Mouse (Mus musculus) heart, adult 2 months (tissue): ENCODE results near the gene Ganab. TPM values are rescaled to one million over a fixed set of nuclear protein-coding genes. Genes with fewer than 3 reads are reported as not detected.
A peak's percentile ranks its signal among the peaks of the same experiment; 100 is the strongest.

Source experiments
- DNase-seq, 2 experiments: peaks; one replicate each; pipeline ENCODE4 v3.0.0; 2021
- H3K27ac ChIP-seq: fragments of 200-600 bp; 2 replicates; pipeline ENCODE4 v1.8.1; 2022
- H3K27me3 ChIP-seq: fragments of 200-500 bp; 2 replicates; pipeline ENCODE4 v1.6.1; 2012; ENCODE audit warnings: mild to moderate bottlenecking, low read length, inconsistent platforms, mixed read lengths; ENCODE audit not compliant: control insufficient read depth, insufficient read depth
- H3K36me3 ChIP-seq: fragments of 200-500 bp; 2 replicates; pipeline ENCODE4 v1.6.1; 2012; ENCODE audit warnings: low read length, inconsistent platforms; ENCODE audit not compliant: control insufficient read depth, insufficient read depth
- H3K4me1 ChIP-seq: fragments of 200-500 bp; 2 replicates; pipeline ENCODE4 v1.6.1; 2011; ENCODE audit warnings: low read length; ENCODE audit not compliant: control insufficient read depth, insufficient read depth
- H3K4me3 ChIP-seq: fragments of 200-600 bp; 2 replicates; pipeline ENCODE4 v1.8.1; 2022
- H3K79me2 ChIP-seq: fragments of 200-500 bp; replicated peaks from 2 replicates; pipeline ENCODE4 v1.6.1; 2012; ENCODE audit warnings: mild to moderate bottlenecking, inconsistent platforms, low read length, moderate library complexity, mixed read lengths; ENCODE audit not compliant: control insufficient read depth, insufficient read depth
- H3K9ac ChIP-seq: fragments of 200-500 bp; 2 replicates; pipeline ENCODE4 v1.6.1; 2012; ENCODE audit warnings: low read depth, mild to moderate bottlenecking, control low read depth, inconsistent platforms, low read length, mixed read lengths
- CTCF ChIP-seq: fragments of 200-600 bp; IDR thresholded peaks from 2 replicates; pipeline ENCODE4 v1.8.1; 2022; ENCODE audit warnings: antibody characterized with exemption, mild to moderate bottlenecking, moderate library complexity
- EP300 ChIP-seq: fragments of 200-500 bp; IDR thresholded peaks from 2 replicates; pipeline ENCODE4 v1.6.1; 2011; ENCODE audit warnings: low read depth, low read length, control low read depth; ENCODE audit not compliant: insufficient read depth
- POLR2A ChIP-seq: fragments of 200-500 bp; IDR thresholded peaks from 2 replicates; pipeline ENCODE4 v1.6.1; 2011; ENCODE audit warnings: mild to moderate bottlenecking, low read depth, low read length, control low read depth; ENCODE audit not compliant: insufficient read depth
- WGBS: fragments of 180-500 bp; shearing (Covaris S2); methylation state at CpG from one replicate; pipeline ENCODE4 v1.1.7; 2018; 5-methylcytosine and 5-hydroxymethylcytosine counted together
- intact Hi-C: fragments of 180-260 bp; cut with DNase I; formaldehyde crosslinking; loops from one replicate; pipeline ENCODE4 v1.15.1; 2025
- polyA plus RNA-seq: library from polyadenylated mRNA; depleted of rRNA; stranded (reverse); fragments of >200 nt; gene quantifications from 2 replicates; pipeline ENCODE4 v1.2.3, GENCODE M21; 2012
- total RNA-seq, 2 experiments: library from RNA; stranded (reverse); gene quantifications; 2 replicates each; pipeline ENCODE4 v1.2.3; 2021

The Ganab gene
- total and polyA plus RNA-seq, 3 experiments, result 50.3 to 54.5 (median 52.5) TPM

DNA sequence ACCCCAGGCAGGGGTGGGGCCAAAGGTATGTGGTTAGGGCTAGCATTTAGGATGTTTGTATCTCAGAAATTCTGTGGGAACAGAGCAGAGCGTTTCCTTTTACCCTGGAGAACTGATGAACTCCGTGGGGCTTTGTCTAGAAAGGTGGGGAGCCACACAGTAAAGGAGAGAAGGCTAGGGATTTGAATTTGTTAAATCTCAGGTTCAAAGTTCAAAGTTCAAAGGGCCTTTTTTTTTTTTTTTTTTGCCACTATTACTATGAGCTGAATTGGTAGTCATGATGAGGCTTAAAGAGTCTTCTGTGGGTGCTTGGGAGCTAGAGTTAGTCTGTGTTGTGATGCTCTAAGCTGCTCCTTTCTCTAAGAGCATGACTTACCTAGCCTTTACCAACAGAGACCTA lies 38.9 kb downstream of the Ganab start:
- Histone ChIP-seq H3K4me3 (no peak overlapping the region), H3K36me3 (no peaks in the 10 kb centered on the region), H3K27ac (no peak overlapping the region), H3K4me1 (peaks cover 1% of the 10 kb centered on the region; the same call in 1 of the 2 replicates), H3K27me3 (no peaks in the 10 kb centered on the region), H3K9ac (no peak overlapping the region), H3K79me2 (no peaks in the 10 kb centered on the region)
- intact Hi-C loops, result no loop called here
- DNase-seq, result no peak
- TF ChIP-seq EP300 (no peak), POLR2A (no peak), CTCF (no peak)
- 83% methylated on average over 2 of the region's 2 CpGs for WGBS

DNA sequence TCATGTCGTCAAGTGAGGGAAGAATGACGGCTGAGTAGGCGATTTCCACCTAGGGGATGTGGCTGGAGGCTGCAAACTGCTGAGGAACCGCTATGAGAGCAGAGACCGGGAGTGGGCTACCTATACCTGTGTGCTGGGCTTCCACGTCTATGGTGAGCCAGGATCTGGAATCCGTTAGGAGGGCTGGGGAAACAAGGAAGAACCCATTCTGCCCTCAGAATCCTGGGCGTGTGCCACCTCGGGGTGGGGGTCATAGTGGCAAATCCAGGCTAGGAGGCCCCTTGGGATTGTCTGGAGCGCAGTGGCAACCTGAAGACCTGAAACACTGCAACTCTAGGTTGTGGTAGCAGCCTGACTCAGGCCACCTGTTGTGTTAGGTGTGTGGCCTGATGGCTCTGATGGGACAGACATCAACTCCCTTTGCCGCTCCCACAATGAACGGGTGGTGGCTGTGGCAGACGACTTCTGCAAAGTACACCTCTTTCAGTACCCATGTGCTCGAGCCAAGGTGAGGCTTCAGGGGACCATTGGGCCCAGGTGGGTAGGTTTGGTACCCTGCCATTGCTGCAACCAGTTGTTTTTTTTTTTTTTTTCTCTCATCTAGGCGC lies 42.8 kb downstream of the Ganab start:
- no peak overlapping the region for H3K4me3 ChIP-seq
- DNase-seq, result no peak
- H3K9ac ChIP-seq, result no peak overlapping the region
- no peaks in the 10 kb centered on the region for H3K27me3 ChIP-seq
- 86% methylated on average over 15 of the region's 15 CpGs for WGBS
- H3K27ac ChIP-seq, result no peak overlapping the region
- intact Hi-C loops, result loop anchor here (1.0 kb wide), 2 partner anchors 11 to 13 kb away; partner anchors contain the start of genes Eml3, Rom1 and Tut1
- TF ChIP-seq POLR2A (no peak), EP300 (no peak), CTCF (no peak)
- 0 out of 2 replicates have a peak, but pooled peaks cover 2% of the 10 kb centered on the region for H3K79me2 ChIP-seq
- peaks cover 6% of the 10 kb centered on the region for H3K4me1 ChIP-seq
- H3K36me3 ChIP-seq, result peaks cover 11% of the 10 kb centered on the region

DNA sequence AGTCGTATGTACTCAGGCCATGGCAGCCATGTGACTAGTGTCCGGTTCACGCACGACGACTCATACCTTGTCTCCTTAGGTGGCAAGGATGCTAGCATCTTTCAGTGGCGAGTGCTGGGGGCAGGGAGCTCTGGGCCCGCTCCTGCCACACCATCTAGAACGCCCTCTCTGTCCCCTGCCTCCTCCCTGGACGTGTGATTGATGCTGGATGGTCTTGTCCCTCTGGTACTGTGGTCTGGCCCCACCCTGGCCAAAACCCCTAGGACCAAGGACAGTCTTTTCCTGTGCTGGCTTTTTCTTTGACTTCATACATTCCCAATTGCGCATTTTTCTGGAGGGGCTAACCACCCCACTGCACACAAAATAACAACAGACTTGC lies 43.3 kb downstream of the Ganab start:
- no peaks in the 10 kb centered on the region for H3K27me3 ChIP-seq
- peak overlapping the region; percentile 97 for H3K4me3 ChIP-seq
- H3K36me3 ChIP-seq, result peaks cover 11% of the 10 kb centered on the region
- no peak for DNase-seq
- WGBS, result 49% methylated on average over 10 of the region's 10 CpGs
- 0 out of 2 replicates have a peak, but pooled peaks cover 2% of the 10 kb centered on the region for H3K79me2 ChIP-seq
- H3K27ac ChIP-seq, result peak overlapping the region; percentile 92
- H3K9ac ChIP-seq, result peak overlapping the region; percentile 27
- intact Hi-C loops, result loop anchor here (1.0 kb wide), 2 partner anchors 12 kb away; partner anchors contain the start of genes Eml3, Rom1 and Tut1
- TF ChIP-seq CTCF (no peak), POLR2A (no peak)
- H3K4me1 ChIP-seq, result peaks cover 6% of the 10 kb centered on the region

DNA sequence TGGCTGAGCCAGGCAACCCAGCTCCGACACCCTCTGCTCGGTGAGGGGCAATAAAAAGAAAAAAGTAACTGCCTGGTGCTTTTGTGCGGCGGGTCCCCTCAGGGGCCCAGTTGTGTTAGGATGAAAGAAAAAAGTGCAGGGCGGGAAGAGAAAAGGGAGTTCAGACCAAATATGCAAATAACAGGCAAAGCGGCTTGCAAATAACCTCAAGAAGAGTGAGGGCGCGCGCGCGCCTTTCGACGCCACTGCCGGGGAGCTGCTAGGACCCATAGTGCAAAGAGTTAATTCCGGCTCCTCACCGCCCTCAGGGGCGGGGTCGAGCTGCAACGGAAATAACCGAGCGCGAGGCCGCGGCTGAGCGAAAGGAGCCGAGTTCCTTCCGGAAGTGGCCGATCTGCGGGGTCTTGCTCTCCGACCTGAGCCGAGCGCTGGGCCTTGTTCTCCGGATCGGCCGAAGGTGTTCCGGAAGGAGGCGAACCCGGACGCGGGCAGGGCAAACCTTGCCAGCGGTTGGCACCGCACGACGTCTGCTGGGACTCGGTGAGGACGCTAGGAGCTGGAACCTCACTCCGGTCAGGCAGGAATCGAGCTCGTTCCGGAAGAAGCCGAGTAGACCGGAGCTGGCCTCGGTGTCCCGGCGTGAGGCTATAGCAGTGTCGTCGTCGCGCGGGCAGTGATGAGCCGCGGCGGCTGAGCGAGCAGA lies 43.8 kb downstream of the Ganab start, which contains the start of gene Mta2:
Mta2 (plus strand) TSS at position 361 of the 703 bp plus-strand sequence.
- Histone ChIP-seq H3K4me1 (peaks cover 6% of the 10 kb centered on the region), H3K27ac (peak within 1 kb of the TSS; percentile 92), H3K79me2 (0 out of 2 replicates have a peak, but pooled peaks cover 2% of the 10 kb centered on the region), H3K4me3 (peak within 1 kb of the TSS; percentile 97), H3K9ac (peak within 1 kb of the TSS; percentile 90), H3K36me3 (peaks cover 11% of the 10 kb centered on the region), H3K27me3 (no peaks in the 10 kb centered on the region)
- peak; percentile 96 for DNase-seq
- under 1% methylated on average over 64 of the region's 64 CpGs for WGBS
- TF ChIP-seq EP300, result no peak
- peak; percentile 82 for TF ChIP-seq POLR2A
- intact Hi-C loops, result loop anchor here (1.0 kb wide), 2 partner anchors 12 kb away; partner anchors contain the start of genes Eml3, Rom1 and Tut1

DNA sequence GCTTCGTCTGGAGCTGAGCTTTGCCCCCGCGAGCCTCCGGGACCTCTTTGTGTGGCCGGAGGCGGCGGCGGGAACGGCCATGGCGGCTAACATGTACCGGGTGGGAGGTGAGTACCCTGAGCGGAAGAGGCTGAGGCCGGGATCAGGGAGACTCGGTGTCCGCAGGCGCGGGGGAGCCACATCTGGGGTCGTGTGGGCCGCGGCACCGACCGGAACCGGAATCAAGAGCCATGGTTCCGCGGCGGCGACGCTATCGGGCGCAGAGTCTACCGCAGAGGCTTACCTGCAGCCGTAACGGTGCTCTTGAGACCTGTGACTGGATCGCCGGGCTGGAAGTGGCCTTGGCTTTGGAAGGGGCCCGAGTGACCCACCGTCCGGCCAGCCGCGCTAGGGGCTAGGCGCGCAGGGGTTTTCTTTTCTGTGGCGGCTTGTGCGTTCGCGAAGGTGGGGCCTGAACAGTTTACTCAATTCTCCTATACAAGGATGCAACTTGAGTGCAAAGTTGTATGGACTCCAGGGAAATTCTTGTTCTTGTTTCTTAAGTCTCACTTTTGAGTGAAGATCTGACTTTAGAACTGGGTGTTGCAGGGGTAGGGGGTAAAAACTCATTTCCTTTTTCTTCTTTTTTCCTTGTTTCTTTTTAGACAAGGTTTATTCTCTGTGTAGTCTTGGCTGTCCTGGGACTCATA lies 44.5 kb downstream of the Ganab start:
- Histone ChIP-seq H3K27me3 (no peaks in the 10 kb centered on the region), H3K4me1 (peaks cover 6% of the 10 kb centered on the region), H3K4me3 (peak overlapping the region; percentile 97), H3K79me2 (0 out of 2 replicates have a peak, but pooled peaks cover 2% of the 10 kb centered on the region), H3K9ac (peak overlapping the region; percentile 90), H3K27ac (peak overlapping the region; percentile 92), H3K36me3 (peaks cover 11% of the 10 kb centered on the region)
- TF ChIP-seq CTCF (no peak), EP300 (0 out of 2 replicates have a peak, but pooled peaks have one; percentile 11)
- WGBS, result under 1% methylated on average over 46 of the region's 46 CpGs
- DNase-seq, result no peak
- intact Hi-C loops, result no loop called here
